Mouse (Mus musculus) heart, embryonic 16.5 days (tissue): Measurements from ENCODE around the gene Cfd. TPM values are rescaled to one million over a fixed set of nuclear protein-coding genes. Genes with fewer than 3 reads are reported as not detected.

Experiments
- ATAC-seq: fragments of 200-750 bp; cut with Nextera tagmentation; replicated peaks from 2 replicates; pipeline ENCODE4 v1.8.0; 2017; ENCODE audit warnings: moderate number of reproducible peaks; ENCODE audit not compliant: insufficient read depth, low FRiP score; ENCODE audit errors: extremely low read depth
- H3K27ac ChIP-seq: fragments of 300-500 bp; sonication (generic); 2 replicates; pipeline ENCODE4 v1.5.1; 2014; ENCODE audit warnings: mild to moderate bottlenecking, low read length, control low read depth, moderate library complexity
- H3K27me3 ChIP-seq: fragments of 300-500 bp; sonication (generic); 2 replicates; pipeline ENCODE4 v1.6.1; 2014; ENCODE audit warnings: low read length, mixed read lengths; ENCODE audit not compliant: control insufficient read depth, insufficient read depth
- H3K36me3 ChIP-seq: fragments of 300-500 bp; sonication (generic); 2 replicates; pipeline ENCODE4 v1.6.1; 2014; ENCODE audit not compliant: control insufficient read depth, insufficient read depth
- H3K4me1 ChIP-seq: fragments of 300-500 bp; sonication (generic); 2 replicates; pipeline ENCODE4 v1.6.1; 2014; ENCODE audit warnings: low read length, mixed read lengths; ENCODE audit not compliant: control insufficient read depth, insufficient read depth
- H3K4me2 ChIP-seq: fragments of 300-500 bp; sonication (generic); 2 replicates; pipeline ENCODE4 v1.6.1; 2014; ENCODE audit warnings: low read depth, mild to moderate bottlenecking, control low read depth, low read length
- H3K4me3 ChIP-seq: fragments of 300-500 bp; sonication (generic); 2 replicates; pipeline ENCODE4 v1.5.1; 2014; ENCODE audit warnings: mild to moderate bottlenecking, control low read depth, low read length
- H3K9ac ChIP-seq: fragments of 300-500 bp; sonication (generic); 2 replicates; pipeline ENCODE4 v1.6.1; 2014; ENCODE audit warnings: low read length, control low read depth
- H3K9me3 ChIP-seq: fragments of 300-500 bp; sonication (generic); replicated peaks from 2 replicates; pipeline ENCODE4 v1.6.1; 2016; ENCODE audit warnings: low read length; ENCODE audit not compliant: control insufficient read depth
- WGBS: fragments of 180-500 bp; shearing (Covaris S2); extraction: QIAGEN DNeasy Blood & Tissue Kit; methylation state at CpG from one replicate; pipeline ENCODE4 v1.1.7; 2014; 5-methylcytosine and 5-hydroxymethylcytosine counted together
- polyA plus RNA-seq: library from polyadenylated mRNA; unstranded; fragments of >200 nt; fragmentation: Nextera tagmentation; extraction: Ambion mirVana; gene quantifications from 2 replicates; pipeline ENCODE4 v1.2.1, GENCODE M21; 2015

Gene Cfd
- polyA plus RNA-seq, 1 experiment from 2014 or later: not detected

DNA sequence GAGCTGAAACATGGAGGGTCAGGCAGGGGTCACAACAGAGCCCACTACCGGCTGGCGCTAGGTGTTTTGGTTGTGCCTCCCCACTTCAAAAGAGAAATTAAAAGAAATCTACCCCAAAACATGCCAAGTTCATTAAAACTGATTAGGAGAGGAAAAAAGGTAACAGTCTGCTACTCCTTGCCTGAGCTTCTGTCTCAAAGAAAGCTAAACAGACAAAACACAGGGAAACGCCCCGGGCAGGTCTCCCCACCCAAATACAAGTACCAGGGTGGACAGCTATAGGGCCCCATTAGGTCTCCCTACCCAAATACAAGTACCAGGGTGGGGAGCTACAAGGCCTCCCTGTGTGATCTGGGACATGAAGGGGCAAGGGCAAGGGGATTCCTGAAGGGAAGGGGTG is 19.9 kb downstream of the Cfd start, which contains the start of gene Gm26602:
TSS of gene Gm26602 (plus strand) at position 301 of the 400 bp plus-strand sequence.
- WGBS: 90% methylated on average over 4 of the region's 4 CpGs
- no peaks in the 10 kb centered on the region for H3K27me3 ChIP-seq
- H3K27ac ChIP-seq: peak within 1 kb of the TSS; percentile 66
- no peak within 1 kb of the TSS for H3K4me2 ChIP-seq
- no peak within 1 kb of the TSS for H3K9ac ChIP-seq
- peaks cover 15% of the 10 kb centered on the region for H3K36me3 ChIP-seq
- peaks cover 26% of the 10 kb centered on the region for H3K4me1 ChIP-seq
- no peaks in the 10 kb centered on the region for H3K9me3 ChIP-seq
- H3K4me3 ChIP-seq: no peak within 1 kb of the TSS
- ATAC-seq: no peak

DNA sequence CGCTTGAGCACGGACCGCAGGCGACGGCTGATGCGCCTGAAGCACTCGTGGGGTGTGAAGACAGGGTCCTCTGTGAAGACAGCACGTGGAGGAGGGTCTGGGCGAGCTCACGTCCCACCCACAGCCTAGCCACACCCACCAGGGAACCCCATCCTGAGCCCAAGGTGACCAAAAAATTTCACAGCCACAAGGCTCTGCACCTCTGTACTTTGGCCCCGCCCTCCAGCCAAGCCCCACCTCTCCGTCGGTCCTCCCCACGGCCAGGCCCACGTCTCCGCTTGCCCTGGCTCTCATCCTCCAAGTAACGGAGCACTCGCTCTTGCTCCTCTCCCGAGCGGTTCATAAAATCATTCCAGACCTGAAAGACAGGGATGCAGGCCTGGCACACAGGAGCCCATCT is 21.8 kb downstream of the Cfd start:
- Histone ChIP-seq H3K36me3 (peaks cover 8% of the 10 kb centered on the region), H3K9ac (no peak overlapping the region), H3K27ac (no peak overlapping the region), H3K9me3 (no peaks in the 10 kb centered on the region), H3K4me2 (no peak overlapping the region), H3K4me3 (no peak overlapping the region), H3K27me3 (no peaks in the 10 kb centered on the region), H3K4me1 (peaks cover 33% of the 10 kb centered on the region)
- 65% methylated on average over 20 of the region's 20 CpGs for WGBS
- ATAC-seq: no peak

DNA sequence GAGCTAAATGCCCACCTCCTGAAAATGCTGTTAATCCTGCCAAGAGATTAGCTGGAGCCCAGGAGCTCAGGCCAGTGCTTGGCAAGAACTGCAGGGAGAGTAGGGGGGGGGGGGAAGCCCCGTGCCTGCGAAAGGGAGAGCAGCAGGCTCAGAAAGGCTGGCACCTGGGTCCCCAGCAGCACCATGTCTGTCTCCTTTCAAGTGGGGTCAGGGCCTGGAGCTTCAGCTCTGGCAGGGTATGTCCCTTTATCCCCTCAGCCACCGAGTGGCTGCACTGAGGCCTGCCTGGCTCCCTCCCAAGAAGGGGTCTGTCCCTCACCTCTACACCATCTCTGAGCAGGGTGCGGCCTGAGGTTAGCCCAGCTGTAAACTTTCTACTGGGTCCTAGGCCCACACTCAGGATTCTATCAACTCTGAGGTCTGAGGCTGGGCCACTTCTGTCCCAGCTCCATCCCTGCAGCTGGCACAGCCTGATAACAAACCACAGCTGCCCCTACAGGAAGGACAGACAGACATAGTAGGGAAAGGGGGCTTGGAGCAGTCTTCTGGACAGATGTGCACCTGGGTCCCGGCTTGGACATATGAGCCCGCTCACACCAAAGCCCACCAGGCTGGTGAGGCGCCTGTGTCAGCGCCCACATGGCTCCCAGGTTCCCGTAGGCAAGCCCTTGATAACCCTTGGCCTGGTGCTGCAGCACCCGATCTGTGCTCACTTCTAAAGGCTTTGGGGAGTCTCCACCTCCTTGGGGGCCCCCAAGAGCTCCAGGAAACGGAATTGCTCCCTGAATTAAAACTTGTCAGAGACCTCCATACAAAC is 23.7 kb downstream of the Cfd start:
- WGBS: 58% methylated on average over 11 of the region's 11 CpGs
- Histone ChIP-seq H3K9ac (peak overlapping the region; percentile 51), H3K36me3 (peaks cover 8% of the 10 kb centered on the region), H3K27me3 (peaks cover 19% of the 10 kb centered on the region), H3K4me1 (peaks cover 43% of the 10 kb centered on the region), H3K9me3 (no peaks in the 10 kb centered on the region), H3K27ac (no peak overlapping the region), H3K4me2 (no peak overlapping the region), H3K4me3 (no peak overlapping the region)
- ATAC-seq: no peak

GRCm38 (mm10) chr10:79914948-79915596 is 24.4 kb downstream of the Cfd start:
- Histone ChIP-seq H3K4me2 (no peak overlapping the region), H3K27ac (no peak overlapping the region), H3K4me1 (peaks cover 40% of the 10 kb centered on the region), H3K9ac (peak overlapping the region; percentile 51; the same call in 1 of the 2 replicates), H3K9me3 (no peaks in the 10 kb centered on the region), H3K4me3 (no peak overlapping the region), H3K27me3 (peaks cover 26% of the 10 kb centered on the region), H3K36me3 (peaks cover 8% of the 10 kb centered on the region)
- WGBS: 66% methylated on average over 7 of the region's 7 CpGs
- ATAC-seq: no peak

- Histone ChIP-seq H3K27me3 (peaks cover 37% of the 10 kb centered on the region), H3K36me3 (peaks cover 4% of the 10 kb centered on the region), H3K4me2 (peak overlapping the region; percentile 95), H3K9ac (peak overlapping the region; percentile 98), H3K27ac (0 out of 2 replicates have a peak overlapping the region, but pooled peaks have one; percentile 78), H3K4me3 (peak overlapping the region; percentile 92), H3K9me3 (no peaks in the 10 kb centered on the region), H3K4me1 (peaks cover 45% of the 10 kb centered on the region)
- WGBS: 12% methylated on average over 8 of the region's 8 CpGs
- ATAC-seq: no peak
Measured at GRCm38 (mm10) chr10:79916081-79916480, 25.4 kb downstream of the Cfd start.

DNA sequence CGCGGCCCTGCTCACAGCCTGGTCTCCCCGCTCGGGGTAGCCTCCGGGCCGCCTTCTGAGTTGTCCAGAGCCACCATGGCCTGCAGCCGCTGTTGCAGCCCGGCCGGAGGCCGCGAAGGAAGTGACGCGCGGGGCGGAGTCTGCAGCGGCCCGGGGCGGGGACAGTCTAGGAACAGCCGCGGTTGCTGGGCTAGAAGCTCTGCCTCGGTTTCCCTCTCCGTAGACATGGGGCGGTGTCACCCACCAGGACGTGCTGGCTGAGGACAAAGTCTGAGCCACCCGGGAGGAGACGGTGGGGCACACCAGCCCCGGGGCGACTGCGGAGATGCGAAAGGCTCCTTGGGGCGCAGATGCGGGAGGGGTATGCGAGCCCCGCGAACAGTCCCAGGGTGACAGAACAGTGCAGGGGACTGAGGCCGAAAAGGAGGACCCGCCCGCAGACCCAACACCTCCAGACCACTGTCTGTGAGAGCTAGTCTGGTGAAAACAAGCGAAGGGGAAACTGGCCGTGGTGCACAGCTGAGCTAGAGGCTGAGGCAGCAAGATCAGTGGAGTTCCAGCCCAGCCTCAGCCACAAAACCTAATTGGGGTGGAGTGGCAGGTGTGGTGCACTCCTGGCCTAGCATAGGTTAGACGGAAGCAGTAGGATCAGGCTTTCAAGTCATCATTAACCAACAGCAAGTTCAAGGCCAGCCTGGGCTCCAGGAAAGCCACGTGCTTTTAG is 26.3 kb downstream of the Cfd start, which contains the start of gene Kiss1r:
TSS of gene Kiss1r (plus strand) at position 164 of the 724 bp plus-strand sequence.
- Histone ChIP-seq H3K9me3 (no peaks in the 10 kb centered on the region), H3K27ac (peak within 1 kb of the TSS; percentile 78), H3K9ac (peak within 1 kb of the TSS; percentile 98), H3K4me3 (peak within 1 kb of the TSS; percentile 92), H3K4me1 (peaks cover 52% of the 10 kb centered on the region), H3K27me3 (peaks cover 45% of the 10 kb centered on the region), H3K36me3 (no peaks in the 10 kb centered on the region), H3K4me2 (peak within 1 kb of the TSS; percentile 95)
- 2% methylated on average over 42 of the region's 42 CpGs for WGBS
- peak; percentile 78 for ATAC-seq

DNA sequence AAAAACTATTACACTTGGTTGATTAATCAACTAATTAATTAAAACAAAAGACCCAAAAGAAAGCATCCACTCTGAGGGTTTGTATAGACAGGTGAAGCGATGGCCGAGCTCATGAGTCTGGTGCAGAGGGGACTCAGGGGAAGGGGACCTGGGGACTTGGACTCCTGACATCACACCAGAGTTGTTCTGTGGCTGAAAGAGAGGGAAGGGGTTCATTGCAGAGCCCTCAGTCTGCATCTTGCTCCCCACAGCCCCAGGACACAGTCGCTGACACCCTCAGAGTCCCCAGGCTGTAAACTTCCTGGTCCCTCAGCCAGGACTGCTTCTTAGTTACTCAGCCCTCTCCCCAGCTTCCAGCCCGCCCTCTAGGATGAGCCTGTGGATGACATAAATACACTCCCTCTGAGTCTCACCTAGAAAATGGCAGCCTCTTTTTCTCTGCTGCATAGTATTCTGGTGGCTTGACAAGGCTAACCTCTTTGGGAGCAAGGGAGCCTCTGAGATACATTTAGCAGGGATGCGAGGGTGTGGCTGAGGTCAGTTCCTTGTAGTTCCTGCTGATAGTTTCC is 27.0 kb downstream of the Cfd start:
- Histone ChIP-seq H3K4me1 (peaks cover 52% of the 10 kb centered on the region), H3K9me3 (no peaks in the 10 kb centered on the region), H3K27ac (no peak overlapping the region), H3K36me3 (no peaks in the 10 kb centered on the region), H3K27me3 (peaks cover 52% of the 10 kb centered on the region), H3K9ac (no peak overlapping the region; the same call in 1 of the 2 replicates), H3K4me2 (peak overlapping the region; percentile 95), H3K4me3 (peak overlapping the region; percentile 92)
- no peak for ATAC-seq
- WGBS: 69% methylated on average over 5 of the region's 5 CpGs

GRCm38 (mm10) chr10:79918231-79919078 is 27.8 kb downstream of the Cfd start:
- Histone ChIP-seq H3K27me3 (peaks cover 57% of the 10 kb centered on the region), H3K4me3 (peak overlapping the region; percentile 26), H3K9ac (peak overlapping the region; percentile 14), H3K27ac (no peak overlapping the region), H3K4me2 (peak overlapping the region; percentile 50), H3K36me3 (no peaks in the 10 kb centered on the region), H3K4me1 (peaks cover 52% of the 10 kb centered on the region), H3K9me3 (no peaks in the 10 kb centered on the region)
- WGBS: 8% methylated on average over 34 of the region's 35 CpGs
- ATAC-seq: no peak
